Mouse (Mus musculus) bone marrow, adult 2 months (tissue): ENCODE data around the gene Casc3.

ENCODE experiments used
- CTCF ChIP-seq: fragments of 200-500 bp; IDR thresholded peaks from 2 replicates; pipeline ENCODE4 v1.5.1; 2011; ENCODE audit warnings: low read length, control low read depth; ENCODE audit not compliant: control insufficient read depth, insufficient read depth
- POLR2A ChIP-seq: fragments of 200-500 bp; IDR thresholded peaks from 2 replicates; pipeline ENCODE4 v1.6.1; 2011; ENCODE audit warnings: low read depth, mild to moderate bottlenecking, control low read depth, low read length, borderline replicate concordance; ENCODE audit not compliant: control insufficient read depth

DNA sequence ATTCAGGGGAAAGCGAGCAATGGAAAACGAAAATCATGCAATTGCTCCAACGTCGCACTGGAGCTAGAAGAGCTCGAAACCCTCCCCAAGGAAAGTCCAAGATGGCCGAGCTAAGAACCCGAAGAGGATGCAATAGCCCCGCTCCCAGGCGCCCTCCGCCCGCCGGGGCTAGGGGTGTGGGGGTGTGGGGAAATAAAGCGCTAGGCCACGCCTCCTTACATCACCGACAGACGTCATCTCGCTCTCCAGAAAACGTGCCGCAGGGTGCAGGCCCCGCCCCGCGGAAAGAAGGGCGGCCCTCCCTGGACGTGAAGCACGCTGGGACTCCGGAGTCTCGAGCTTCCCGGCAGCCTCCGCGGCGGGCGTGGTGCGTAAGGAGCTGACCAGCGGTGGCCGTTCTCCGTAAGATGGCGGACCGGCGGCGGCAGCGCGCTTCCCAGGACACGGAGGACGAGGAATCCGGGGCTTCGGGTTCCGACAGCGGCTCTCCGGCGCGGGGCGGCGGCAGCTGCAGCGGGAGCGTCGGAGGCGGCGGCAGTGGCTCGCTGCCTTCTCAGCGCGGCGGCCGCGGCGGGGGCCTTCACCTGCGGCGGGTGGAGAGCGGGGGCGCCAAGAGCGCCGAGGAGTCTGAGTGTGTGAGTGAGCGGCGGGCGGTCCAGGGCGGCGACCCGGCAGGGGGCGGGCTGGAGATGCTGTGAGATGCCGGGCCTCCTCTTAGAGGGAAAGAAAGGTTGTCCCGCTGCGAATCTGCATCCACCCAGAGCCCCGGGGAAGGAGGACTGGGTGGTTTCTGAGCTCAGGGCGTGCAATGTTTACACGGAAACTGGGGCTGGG, 5.0 kb downstream of the Casc3 start:
- TF ChIP-seq CTCF = peak; percentile 15; the same call in 1 of the 2 replicates
- TF ChIP-seq POLR2A = peak; percentile 94
